Mouse (Mus musculus) ES-CJ7 (cell line): Measurements from ENCODE around the gene Myo1h.

ENCODE experiments used
- DNase-seq: peaks from one replicate; pipeline ENCODE4 v3.0.0; 2011; ENCODE audit warnings: low read depth, low spot score

Gene Myo1h

GRCm38 (mm10) chr5:114359586-114359985, 70.6 kb downstream of the Myo1h start:
- DNase-seq, result no peak

- DNase-seq, result no peak
These were observed 72.0 kb downstream of the Myo1h start for GRCm38 (mm10) chr5:114360968-114361367.

GRCm38 (mm10) chr5:114365043-114365752, 76.2 kb downstream of the Myo1h start:
- DNase-seq, result no peak

GRCm38 (mm10) chr5:114368121-114368520, 79.2 kb downstream of the Myo1h start:
- DNase-seq, result no peak

- DNase-seq, result no peak
These were observed 80.0 kb downstream of the Myo1h start for GRCm38 (mm10) chr5:114368803-114369496.

- DNase-seq, result no peak
These were observed 81.0 kb downstream of the Myo1h start for GRCm38 (mm10) chr5:114369921-114370320.

GRCm38 (mm10) chr5:114370371-114370776, 81.4 kb downstream of the Myo1h start:
- no peak for DNase-seq

GRCm38 (mm10) chr5:114371331-114371730, 82.4 kb downstream of the Myo1h start:
- DNase-seq, result no peak

- no peak for DNase-seq
These were observed 82.9 kb downstream of the Myo1h start for GRCm38 (mm10) chr5:114371731-114372473.

GRCm38 (mm10) chr5:114372565-114372964, 83.6 kb downstream of the Myo1h start:
- peak; percentile 70 for DNase-seq

- no peak for DNase-seq
These were observed 84.2 kb downstream of the Myo1h start for GRCm38 (mm10) chr5:114373174-114373573.

GRCm38 (mm10) chr5:114373581-114373980, 84.6 kb downstream of the Myo1h start:
- DNase-seq, result no peak

- no peak for DNase-seq
These were observed 85.6 kb downstream of the Myo1h start for GRCm38 (mm10) chr5:114374409-114375213.

GRCm38 (mm10) chr5:114378177-114378920, 89.4 kb downstream of the Myo1h start:
- DNase-seq, result no peak

- peak; percentile 23 for DNase-seq
These were observed 90.0 kb downstream of the Myo1h start for GRCm38 (mm10) chr5:114378936-114379335.

GRCm38 (mm10) chr5:114379763-114380162, 90.8 kb downstream of the Myo1h start:
- DNase-seq, result no peak

GRCm38 (mm10) chr5:114380209-114381012, 91.4 kb downstream of the Myo1h start, which contains the start of the genes Kctd10 and Ube3b:
Gene Kctd10, minus strand, starts transcription at chr5:114380508.
Gene Ube3b, plus strand, starts transcription at chr5:114380607.
- DNase-seq, result peak; percentile 88

GRCm38 (mm10) chr5:114381013-114381351, 92.0 kb downstream of the Myo1h start:
- DNase-seq, result no peak

- peak; percentile 70 for DNase-seq
These were observed 94.4 kb downstream of the Myo1h start for GRCm38 (mm10) chr5:114383184-114383904.
